Mouse (Mus musculus): Measurements from ENCODE around the gene Sprr1b. TPM values are rescaled to one million over a fixed set of nuclear protein-coding genes. Genes with fewer than 3 reads are reported as not detected.

Sprr1b gene
- total and polyA plus RNA-seq, 3 experiments, result not detected

GRCm38 (mm10) chr3:92470111-92470510 is 31.5 kb upstream of the Sprr1b start:
- TF ChIP-seq TBP (conservative IDR thresholded peaks at IDR 0.05; ENCODE audit: low read depth, low read length) (no peak), CHD1 (IDR thresholded peaks at IDR 0.05; ENCODE audit: low read depth, low read length) (no peak), RCOR1 (conservative IDR thresholded peaks at IDR 0.05; ENCODE audit: low read depth, low read length) (no peak), ELF1 (IDR thresholded peaks at IDR 0.05; ENCODE audit: low read depth, low read length) (no peak), ZKSCAN1 (IDR thresholded peaks at IDR 0.05; ENCODE audit: borderline replicate concordance, low read depth, low read length) (no peak), ZMIZ1 (IDR thresholded peaks at IDR 0.05; ENCODE audit: low read depth, low read length) (no peak), E2F4 (IDR thresholded peaks at IDR 0.05; ENCODE audit: insufficient replicate concordance, low read depth, low read length) (no peak), MAX (IDR thresholded peaks at IDR 0.05; ENCODE audit: low read length) (no peak), IRF4 (IDR thresholded peaks at IDR 0.05; ENCODE audit: low read depth, low read length) (no peak)
- dilution Hi-C loops (cut with MboI; ENCODE audit: extremely low pct_ligation_motif_present, extremely low pct_unique_long_range_greater_than_20kb, low sequenced_read_pairs), result no loop called here
- H3K9ac ChIP-seq (ENCODE audit: insufficient read depth, low read depth), result no peak overlapping the region
- H3K4me3 ChIP-seq (replicated peaks in 1 of 3; ENCODE audit: low read depth in 2 of 3, low read length in 2 of 3, poor library complexity in 1 of 3), result no peak overlapping the region
- H3K27me3 ChIP-seq (replicated peaks), result no peaks in the 10 kb centered on the region
- no peaks in the 10 kb centered on the region for H3K36me3 ChIP-seq (replicated peaks in 1 of 2; ENCODE audit: control insufficient read depth in 1 of 2, insufficient read depth in 1 of 2, low read length in 1 of 2)
- in situ Hi-C loops (cut with MboI; ENCODE audit: low pct_ligation_motif_present, low pct_unique_long_range_greater_than_20kb, low sequenced_read_pairs), result no loop called here
- DNase-seq (ENCODE audit: extremely low read depth), result no peak
- no peaks in the 10 kb centered on the region for H3K4me1 ChIP-seq (ENCODE audit: control insufficient read depth in 1 of 2, insufficient read depth in 2 of 2)
- peaks cover 25% of the 10 kb centered on the region for H3K9me3 ChIP-seq (replicated peaks; ENCODE audit: low read length)
- no peaks in the 10 kb centered on the region for H3K79me2 ChIP-seq (replicated peaks; ENCODE audit: control insufficient read depth, extremely low read depth, insufficient read depth, poor library complexity, severe bottlenecking)
- H3K27ac ChIP-seq (ENCODE audit: insufficient read depth, low read depth), result no peak overlapping the region
- no peak overlapping the region for H3K4me2 ChIP-seq (ENCODE audit: insufficient read depth, low read depth, poor library complexity, severe bottlenecking)

GRCm38 (mm10) chr3:92467424-92467823 is 28.8 kb upstream of the Sprr1b start:
- dilution Hi-C loops (cut with MboI; ENCODE audit: extremely low pct_ligation_motif_present, extremely low pct_unique_long_range_greater_than_20kb, low sequenced_read_pairs) (no loop called here), in situ Hi-C loops (cut with MboI; ENCODE audit: low pct_ligation_motif_present, low pct_unique_long_range_greater_than_20kb, low sequenced_read_pairs) (no loop called here)
- Histone ChIP-seq H3K4me3 (replicated peaks in 1 of 3; ENCODE audit: low read depth in 2 of 3, low read length in 2 of 3, poor library complexity in 1 of 3) (no peak overlapping the region), H3K9me3 (replicated peaks; ENCODE audit: low read length) (peaks cover 23% of the 10 kb centered on the region), H3K27me3 (replicated peaks) (no peaks in the 10 kb centered on the region), H3K9ac (ENCODE audit: insufficient read depth, low read depth) (no peak overlapping the region), H3K79me2 (replicated peaks; ENCODE audit: control insufficient read depth, extremely low read depth, insufficient read depth, poor library complexity, severe bottlenecking) (no peaks in the 10 kb centered on the region), H3K4me1 (ENCODE audit: control insufficient read depth in 1 of 2, insufficient read depth in 2 of 2) (no peaks in the 10 kb centered on the region), H3K36me3 (replicated peaks in 1 of 2; ENCODE audit: control insufficient read depth in 1 of 2, insufficient read depth in 1 of 2, low read length in 1 of 2) (no peaks in the 10 kb centered on the region), H3K4me2 (ENCODE audit: insufficient read depth, low read depth, poor library complexity, severe bottlenecking) (no peak overlapping the region), H3K27ac (ENCODE audit: insufficient read depth, low read depth) (no peak overlapping the region)
- TF ChIP-seq MAZ (IDR thresholded peaks at IDR 0.05; ENCODE audit: low read depth, low read length), result no peak
- no peak for TF ChIP-seq MYC (IDR thresholded peaks at IDR 0.05; ENCODE audit: low read depth, low read length)
- no peak for TF ChIP-seq UBTF (IDR thresholded peaks at IDR 0.05; ENCODE audit: low read depth, low read length)
- TF ChIP-seq POLR2AphosphoS2 (IDR thresholded peaks at IDR 0.05; ENCODE audit: low read depth, low read length), result no peak
- TF ChIP-seq ZNF384 (IDR thresholded peaks at IDR 0.05; ENCODE audit: low read depth, low read length), result no peak
- TF ChIP-seq PAX5 (IDR thresholded peaks at IDR 0.05; ENCODE audit: low read length), result no peak
- no peak for TF ChIP-seq CHD2 (IDR thresholded peaks at IDR 0.05; ENCODE audit: low read length)
- TF ChIP-seq HCFC1 (IDR thresholded peaks at IDR 0.05; ENCODE audit: low read depth, low read length), result no peak
- TF ChIP-seq USF2 (conservative IDR thresholded peaks at IDR 0.05; ENCODE audit: low read depth, low read length), result no peak
- no peak for TF ChIP-seq ZC3H11A (IDR thresholded peaks at IDR 0.05; ENCODE audit: low read depth, low read length)
- TF ChIP-seq JUN (IDR thresholded peaks at IDR 0.05; ENCODE audit: insufficient read depth, low read depth, low read length), result no peak
- TF ChIP-seq EP300 (IDR thresholded peaks at IDR 0.05; ENCODE audit: low read length), result no peak
- TF ChIP-seq ZKSCAN1 (IDR thresholded peaks at IDR 0.05; ENCODE audit: borderline replicate concordance, low read depth, low read length), result no peak
- TF ChIP-seq SIN3A (IDR thresholded peaks at IDR 0.05; ENCODE audit: low read length), result no peak
- TF ChIP-seq ZMIZ1 (IDR thresholded peaks at IDR 0.05; ENCODE audit: low read depth, low read length), result no peak
- no peak for DNase-seq (ENCODE audit: extremely low read depth)

All from CH12.LX (cell line).